Mouse (Mus musculus) liver, postnatal 0 days (tissue): ENCODE data around the gene Tnfrsf26.

Experiments used
- CTCF ChIP-seq: sonication (generic); IDR thresholded peaks from 2 replicates; pipeline ENCODE4 v1.5.1; 2016; ENCODE audit warnings: antibody characterized with exemption, low read depth
- EP300 ChIP-seq: IDR thresholded peaks from 2 replicates; pipeline ENCODE4 v1.6.1; 2016; ENCODE audit warnings: antibody characterized with exemption, low read depth, mild to moderate bottlenecking

GRCm38 (mm10) chr7:143627555-143628286, 801 bp downstream of the Tnfrsf26 start:
- TF ChIP-seq CTCF (no peak), EP300 (no peak)
